Mouse (Mus musculus) neural tube, embryonic 14.5 days (tissue): ENCODE results near the gene Tor1aip1. TPM values are rescaled to one million over a fixed set of nuclear protein-coding genes. Genes with fewer than 3 reads are reported as not detected.

Experiments
- ATAC-seq: fragments of 200-750 bp; cut with Nextera tagmentation; 2 replicates; pipeline ENCODE4 v1.8.0; 2017; ENCODE audit warnings: low read depth, mild to moderate bottlenecking, moderate TSS enrichment, moderate library complexity
- H3K27ac ChIP-seq: fragments of 300-500 bp; sonication (generic); 2 replicates; pipeline ENCODE4 v1.5.1; 2014; ENCODE audit warnings: low read depth, mild to moderate bottlenecking, control low read depth, low read length, moderate library complexity, mixed read lengths
- H3K27me3 ChIP-seq: fragments of 300-500 bp; sonication (generic); 2 replicates; pipeline ENCODE4 v1.6.1; 2014; ENCODE audit warnings: low read length; ENCODE audit not compliant: control insufficient read depth, insufficient read depth
- H3K36me3 ChIP-seq: fragments of 300-500 bp; sonication (generic); 2 replicates; pipeline ENCODE4 v1.6.1; 2014; ENCODE audit warnings: low read length, mixed read lengths; ENCODE audit not compliant: control insufficient read depth, insufficient read depth
- H3K4me1 ChIP-seq: fragments of 300-500 bp; sonication (generic); 2 replicates; pipeline ENCODE4 v1.6.1; 2014; ENCODE audit warnings: low read length; ENCODE audit not compliant: control insufficient read depth, insufficient read depth
- H3K4me2 ChIP-seq: fragments of 300-500 bp; sonication (generic); 2 replicates; pipeline ENCODE4 v1.6.1; 2014; ENCODE audit warnings: mild to moderate bottlenecking, low read depth, low read length, control low read depth
- H3K4me3 ChIP-seq: fragments of 300-500 bp; sonication (generic); 2 replicates; pipeline ENCODE4 v1.5.1; 2014; ENCODE audit warnings: low read depth, low read length, control low read depth, mixed read lengths
- H3K9ac ChIP-seq: fragments of 300-500 bp; sonication (generic); replicated peaks from 2 replicates; pipeline ENCODE4 v1.6.1; 2014; ENCODE audit warnings: low read depth, mild to moderate bottlenecking, control low read depth, low read length, mixed read lengths
- H3K9me3 ChIP-seq: fragments of 300-500 bp; sonication (generic); 2 replicates; pipeline ENCODE4 v1.6.1; 2016; ENCODE audit warnings: low read length; ENCODE audit not compliant: control insufficient read depth
- WGBS: fragments of 180-500 bp; shearing (Covaris S2); extraction: QIAGEN DNeasy Blood & Tissue Kit; methylation state at CpG from one replicate; pipeline ENCODE4 v1.1.7; 2014; 5-methylcytosine and 5-hydroxymethylcytosine counted together
- polyA plus RNA-seq: library from polyadenylated mRNA; unstranded; fragments of >200 nt; fragmentation: Nextera tagmentation; extraction: Ambion mirVana; gene quantifications from 2 replicates; pipeline ENCODE4 v1.2.1, GENCODE M21; 2014

Gene Tor1aip1
- 19.1 and 21.5 TPM in 2 replicates for polyA plus RNA-seq

DNA sequence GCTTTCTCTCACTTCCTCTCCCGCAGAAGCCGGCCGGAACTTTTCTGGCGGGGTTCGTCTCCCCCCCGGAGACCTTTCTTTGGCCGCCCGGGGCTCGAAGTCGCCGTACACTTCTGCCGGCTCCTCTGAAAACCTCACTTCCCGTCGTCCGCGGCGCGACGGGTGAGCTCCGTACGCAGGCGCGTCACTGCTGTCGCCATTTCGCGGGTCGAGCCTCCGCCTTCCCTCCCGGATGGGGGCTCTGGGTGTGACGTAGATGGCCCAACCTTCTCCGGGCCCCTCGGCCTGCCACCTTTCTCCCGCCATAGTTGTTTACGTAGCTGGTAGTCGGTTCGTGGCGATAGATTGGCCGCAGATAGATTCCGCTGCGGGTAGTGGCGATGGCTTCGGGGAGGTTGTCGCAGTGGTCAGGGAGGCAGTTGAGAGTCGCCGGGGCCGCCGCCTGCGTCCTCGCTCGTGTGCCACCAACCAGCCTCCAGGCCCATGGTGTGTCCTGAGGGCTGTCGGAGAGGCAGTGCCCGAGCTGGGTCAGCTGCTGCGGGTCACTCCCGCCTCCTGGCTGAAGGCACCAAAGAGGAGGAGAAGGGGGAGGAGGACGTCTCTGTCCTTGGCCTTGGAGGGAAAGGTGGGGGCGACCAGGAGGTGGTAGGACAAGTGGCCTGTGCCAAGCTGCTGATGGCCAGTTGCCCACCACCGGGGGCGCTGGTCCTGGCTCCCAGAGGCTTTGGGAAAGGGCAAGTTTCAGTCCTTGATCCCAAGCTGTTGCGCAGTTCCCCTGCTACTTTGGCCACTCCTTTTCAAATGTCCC is at the start of gene Tor1aip1:
Tor1aip1 (minus strand) TSS at position 551 of the 808 bp plus-strand sequence.
- Histone ChIP-seq H3K36me3 (peaks cover 13% of the 10 kb centered on the region; the same call in 1 of the 2 replicates), H3K4me2 (peak within 1 kb of the TSS; percentile 78), H3K4me3 (peak within 1 kb of the TSS; percentile 76), H3K27ac (peak within 1 kb of the TSS; percentile 99), H3K9ac (peak within 1 kb of the TSS; percentile 89), H3K9me3 (no peaks in the 10 kb centered on the region), H3K4me1 (peaks cover 11% of the 10 kb centered on the region; the same call in 1 of the 2 replicates), H3K27me3 (no peaks in the 10 kb centered on the region)
- under 1% methylated on average over 59 of the region's 59 CpGs for WGBS
- peak; percentile 95 for ATAC-seq

DNA sequence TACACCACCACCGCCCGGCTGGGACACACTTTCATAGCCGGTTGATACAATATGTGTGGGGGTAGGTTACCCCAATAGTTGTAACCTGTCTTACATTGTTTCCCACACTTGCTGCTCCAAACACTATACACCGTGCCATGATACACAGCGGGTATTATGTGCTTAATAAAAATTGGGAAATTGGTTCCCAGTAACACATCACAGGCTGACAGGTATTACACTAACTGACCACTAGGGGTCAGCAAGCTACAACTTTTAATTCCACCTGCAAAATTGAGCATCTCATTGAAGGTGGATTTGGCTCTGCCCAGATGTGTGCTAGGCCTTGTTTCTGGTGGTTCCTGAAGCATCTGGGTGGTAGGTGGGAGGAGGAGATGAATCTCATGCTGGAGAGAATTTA is 49.5 kb upstream of the Tor1aip1 start:
- Histone ChIP-seq H3K4me3 (no peak overlapping the region), H3K9ac (no peak overlapping the region), H3K4me1 (0 out of 2 replicates have a peak, but pooled peaks cover 3% of the 10 kb centered on the region), H3K4me2 (no peak overlapping the region), H3K27me3 (no peaks in the 10 kb centered on the region), H3K27ac (no peak overlapping the region), H3K9me3 (no peaks in the 10 kb centered on the region), H3K36me3 (no peaks in the 10 kb centered on the region)
- 58% methylated on average over 5 of the region's 5 CpGs for WGBS
- peak; percentile 42; the same call in 1 of the 2 replicates for ATAC-seq

DNA sequence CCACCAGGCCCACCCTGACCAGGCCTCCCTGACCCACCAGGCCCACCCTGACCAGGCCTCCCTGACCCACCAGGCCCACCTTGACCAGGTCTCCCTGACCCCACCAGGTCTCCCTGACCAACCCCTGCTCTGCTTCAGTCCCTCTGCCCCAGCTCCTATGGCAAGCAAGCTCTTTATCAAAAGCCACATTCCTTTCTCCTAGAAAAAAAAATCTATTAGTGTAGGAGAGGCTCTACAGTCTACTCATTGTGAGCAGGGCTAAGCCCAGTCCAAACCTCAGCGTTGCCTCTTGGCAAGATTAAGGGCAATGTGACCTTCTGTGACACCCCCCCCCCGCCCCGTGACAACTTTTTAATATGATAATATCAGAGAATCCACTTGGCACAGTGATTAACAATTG is 48.3 kb upstream of the Tor1aip1 start:
- no peaks in the 10 kb centered on the region for H3K4me1 ChIP-seq
- no peaks in the 10 kb centered on the region for H3K27me3 ChIP-seq
- no peak overlapping the region for H3K9ac ChIP-seq
- H3K36me3 ChIP-seq, result no peaks in the 10 kb centered on the region
- WGBS, result 63% methylated on average over 3 of the region's 3 CpGs
- no peak overlapping the region for H3K4me3 ChIP-seq
- no peak overlapping the region for H3K27ac ChIP-seq
- no peaks in the 10 kb centered on the region for H3K9me3 ChIP-seq
- H3K4me2 ChIP-seq, result no peak overlapping the region
- ATAC-seq, result no peak

DNA sequence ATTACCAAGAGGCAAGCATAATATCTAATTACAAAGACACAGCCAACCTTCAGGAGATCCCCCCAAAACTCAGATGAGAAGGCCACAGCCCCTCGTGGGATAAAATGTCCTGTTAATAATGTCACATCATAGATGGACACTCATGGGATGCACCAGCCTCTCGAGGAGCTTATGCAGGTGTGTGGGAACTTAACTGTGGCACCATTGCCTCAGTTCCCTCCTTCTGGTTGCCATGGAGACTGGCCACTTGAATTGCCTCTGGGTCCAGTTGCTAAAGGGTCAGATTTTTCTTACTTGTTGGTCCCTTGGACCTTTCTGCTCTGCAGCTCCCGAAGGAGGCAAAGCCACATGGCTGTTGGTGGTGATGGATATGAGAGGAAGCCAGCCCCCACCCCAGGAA is 41.4 kb upstream of the Tor1aip1 start:
- H3K4me1 ChIP-seq, result no peaks in the 10 kb centered on the region
- no peak overlapping the region for H3K27ac ChIP-seq
- H3K4me3 ChIP-seq, result no peak overlapping the region
- no peak overlapping the region for H3K9ac ChIP-seq
- no peak overlapping the region for H3K4me2 ChIP-seq
- H3K36me3 ChIP-seq, result no peaks in the 10 kb centered on the region
- 63% methylated on average over 3 of the region's 3 CpGs for WGBS
- no peak for ATAC-seq
- no peaks in the 10 kb centered on the region for H3K9me3 ChIP-seq
- no peaks in the 10 kb centered on the region for H3K27me3 ChIP-seq

DNA sequence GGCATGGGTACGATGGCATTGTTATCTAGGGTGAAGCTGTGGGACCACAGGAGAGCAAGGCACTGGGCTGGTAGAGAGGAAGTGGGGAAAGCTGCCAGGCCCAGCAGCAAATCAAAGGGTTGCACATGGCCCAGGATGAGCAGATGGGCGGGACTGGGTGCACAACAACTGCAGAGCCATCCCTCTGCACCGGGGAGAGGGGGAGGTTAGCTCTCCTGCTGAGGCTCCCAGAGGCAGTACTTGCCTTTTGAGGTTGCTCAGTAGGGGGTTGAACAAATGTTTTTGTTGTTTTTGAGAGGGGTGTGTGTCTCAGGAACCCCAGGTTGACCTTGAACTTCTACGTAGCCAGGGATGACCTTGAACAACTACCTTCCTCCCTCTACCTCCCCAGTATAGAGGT is 40.2 kb upstream of the Tor1aip1 start:
- no peak overlapping the region for H3K27ac ChIP-seq
- H3K4me1 ChIP-seq, result no peaks in the 10 kb centered on the region
- H3K9ac ChIP-seq, result no peak overlapping the region
- H3K36me3 ChIP-seq, result no peaks in the 10 kb centered on the region
- H3K4me3 ChIP-seq, result no peak overlapping the region
- WGBS, result 48% methylated on average over 4 of the region's 4 CpGs
- no peak for ATAC-seq
- no peaks in the 10 kb centered on the region for H3K9me3 ChIP-seq
- no peak overlapping the region for H3K4me2 ChIP-seq
- H3K27me3 ChIP-seq, result no peaks in the 10 kb centered on the region

DNA sequence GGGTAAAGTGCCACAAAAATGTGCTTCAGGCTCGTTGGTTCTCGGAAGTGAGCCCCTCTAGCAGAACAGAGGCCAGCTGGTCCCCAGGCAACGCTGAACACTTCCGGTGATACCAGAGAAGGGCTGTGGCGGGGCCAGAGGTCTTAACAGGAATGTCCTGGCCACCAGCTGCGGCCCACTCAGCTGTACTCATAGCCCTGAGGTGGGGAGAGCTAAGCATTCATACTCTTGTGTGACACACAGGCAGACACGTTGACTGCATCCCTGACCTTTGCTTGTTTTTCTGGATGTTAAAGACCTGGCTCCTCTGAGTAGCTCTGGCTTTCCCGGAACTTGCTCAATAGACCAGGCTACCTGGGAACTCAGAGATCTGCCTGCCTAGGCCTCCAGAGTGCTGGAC is 38.3 kb upstream of the Tor1aip1 start:
- Histone ChIP-seq H3K9ac (no peak overlapping the region), H3K36me3 (no peaks in the 10 kb centered on the region), H3K4me2 (no peak overlapping the region), H3K9me3 (no peaks in the 10 kb centered on the region), H3K27ac (no peak overlapping the region), H3K27me3 (no peaks in the 10 kb centered on the region), H3K4me3 (no peak overlapping the region), H3K4me1 (no peaks in the 10 kb centered on the region)
- WGBS, result 73% methylated on average over 8 of the region's 8 CpGs
- no peak for ATAC-seq

DNA sequence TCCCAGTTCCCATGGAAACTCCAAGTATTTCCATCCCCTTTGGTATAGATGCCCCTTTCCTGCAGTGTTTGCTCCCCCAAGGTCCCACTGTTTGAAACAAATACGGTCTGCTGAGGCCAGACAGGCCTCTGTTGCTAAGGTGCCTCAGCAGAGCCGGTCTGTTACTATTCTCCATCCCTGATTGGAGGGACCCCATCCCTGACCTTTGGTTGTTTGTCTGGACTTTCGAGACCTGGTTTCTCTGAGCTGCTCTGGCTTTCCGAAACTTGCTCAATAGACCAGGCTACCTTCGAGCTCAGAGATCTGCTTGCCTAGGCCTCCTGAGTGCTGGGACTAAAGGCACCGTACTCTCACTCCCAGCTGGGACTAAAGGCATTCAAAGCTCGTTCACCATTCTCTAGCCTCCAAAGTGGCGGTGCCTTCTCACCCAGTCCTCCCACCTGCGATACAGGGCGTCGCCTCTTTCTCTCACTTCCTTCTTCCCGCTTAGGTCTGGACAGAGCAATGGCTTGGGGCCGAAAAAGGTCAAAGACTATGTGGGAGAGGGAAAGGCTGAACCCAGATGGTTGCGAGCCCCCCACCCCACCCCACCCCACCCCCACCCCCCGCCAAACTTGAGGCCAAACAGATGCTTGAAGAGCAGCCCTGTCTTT is 37.0 kb upstream of the Tor1aip1 start:
- no peaks in the 10 kb centered on the region for H3K4me1 ChIP-seq
- H3K9me3 ChIP-seq, result no peaks in the 10 kb centered on the region
- H3K27me3 ChIP-seq, result no peaks in the 10 kb centered on the region
- no peak overlapping the region for H3K27ac ChIP-seq
- WGBS, result 71% methylated on average over 15 of the region's 15 CpGs
- H3K9ac ChIP-seq, result no peak overlapping the region
- no peak overlapping the region for H3K4me3 ChIP-seq
- H3K4me2 ChIP-seq, result no peak overlapping the region
- H3K36me3 ChIP-seq, result no peaks in the 10 kb centered on the region
- no peak for ATAC-seq

DNA sequence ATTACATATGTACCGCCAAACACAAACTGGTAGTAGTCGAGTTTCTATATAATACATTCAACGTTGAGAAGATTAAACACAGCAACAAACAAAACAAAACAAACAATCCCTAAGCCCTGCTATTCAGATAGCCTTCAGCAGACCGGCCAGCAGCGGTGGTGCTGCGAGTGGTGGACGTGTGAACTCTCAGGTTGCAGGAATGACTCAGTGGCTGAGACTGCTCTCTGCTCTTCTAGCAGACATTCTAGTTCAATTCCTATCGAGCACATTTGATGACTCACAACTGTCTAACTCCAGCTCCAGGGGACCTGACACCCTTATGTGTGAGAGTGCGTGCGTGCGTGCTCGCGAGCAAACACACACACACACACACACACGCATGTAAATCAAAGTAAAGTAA is 33.8 kb upstream of the Tor1aip1 start:
- H3K36me3 ChIP-seq, result peaks cover 4% of the 10 kb centered on the region; the same call in 1 of the 2 replicates
- no peak overlapping the region for H3K27ac ChIP-seq
- no peaks in the 10 kb centered on the region for H3K4me1 ChIP-seq
- H3K27me3 ChIP-seq, result no peaks in the 10 kb centered on the region
- WGBS, result 90% methylated on average over 14 of the region's 14 CpGs
- H3K4me3 ChIP-seq, result no peak overlapping the region
- H3K9ac ChIP-seq, result no peak overlapping the region
- ATAC-seq, result no peak
- no peaks in the 10 kb centered on the region for H3K9me3 ChIP-seq
- H3K4me2 ChIP-seq, result no peak overlapping the region

DNA sequence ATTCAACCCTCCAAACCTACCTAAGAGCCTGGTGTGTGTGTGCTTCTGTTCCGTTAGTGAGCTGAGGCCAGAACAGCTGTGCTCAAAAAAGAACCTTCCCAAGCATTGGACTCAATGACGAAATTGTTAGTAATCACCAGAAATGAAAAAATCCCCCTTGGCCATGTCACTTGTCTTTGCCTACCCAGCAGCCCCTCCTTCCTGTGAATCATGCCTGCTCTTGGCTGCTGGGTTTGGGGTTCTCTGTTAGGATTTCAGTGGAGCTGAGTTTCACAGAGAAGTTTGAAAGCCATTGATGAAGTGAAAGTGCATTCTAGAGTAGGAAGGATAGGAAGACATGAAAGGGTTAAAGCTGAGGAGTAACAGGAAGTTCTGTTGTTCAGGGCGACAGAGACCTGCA is 29.9 kb upstream of the Tor1aip1 start:
- WGBS, result 63% methylated on average over 3 of the region's 3 CpGs
- no peak overlapping the region for H3K4me2 ChIP-seq
- no peaks in the 10 kb centered on the region for H3K9me3 ChIP-seq
- no peak overlapping the region for H3K9ac ChIP-seq
- peaks cover 20% of the 10 kb centered on the region for H3K36me3 ChIP-seq
- H3K27ac ChIP-seq, result no peak overlapping the region
- no peak overlapping the region for H3K4me3 ChIP-seq
- no peak for ATAC-seq
- H3K27me3 ChIP-seq, result no peaks in the 10 kb centered on the region
- no peaks in the 10 kb centered on the region for H3K4me1 ChIP-seq
